Mouse (Mus musculus) adrenal gland (tissue): ENCODE data around the gene Zbtb46.

ENCODE experiments used
- intact Hi-C: fragments of 180-260 bp; cut with DNase I; formaldehyde crosslinking; loops from one replicate; pipeline ENCODE4 v1.15.1; 2025

The Zbtb46 gene

DNA sequence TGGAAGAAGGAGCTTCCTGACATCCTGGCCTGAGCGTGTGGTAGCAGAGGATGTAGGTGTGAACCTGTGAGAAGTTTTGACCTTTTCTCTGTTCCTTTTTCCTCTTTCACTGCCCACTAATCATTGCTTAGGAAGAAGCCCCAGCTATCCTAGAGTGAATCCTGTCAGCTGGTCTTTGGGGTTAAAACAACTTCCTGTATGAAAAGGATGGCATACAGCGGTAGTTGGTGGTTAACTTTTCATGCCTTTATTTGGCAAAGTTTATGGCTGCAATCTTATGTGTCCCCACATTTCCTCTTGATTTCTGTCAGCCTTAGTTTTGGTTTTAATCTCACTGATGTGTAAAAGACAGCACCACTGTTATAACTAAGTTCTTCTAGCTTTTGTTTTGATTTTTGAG lies 82.0 kb downstream of the Zbtb46 start:
- intact Hi-C loops: no loop called here

DNA sequence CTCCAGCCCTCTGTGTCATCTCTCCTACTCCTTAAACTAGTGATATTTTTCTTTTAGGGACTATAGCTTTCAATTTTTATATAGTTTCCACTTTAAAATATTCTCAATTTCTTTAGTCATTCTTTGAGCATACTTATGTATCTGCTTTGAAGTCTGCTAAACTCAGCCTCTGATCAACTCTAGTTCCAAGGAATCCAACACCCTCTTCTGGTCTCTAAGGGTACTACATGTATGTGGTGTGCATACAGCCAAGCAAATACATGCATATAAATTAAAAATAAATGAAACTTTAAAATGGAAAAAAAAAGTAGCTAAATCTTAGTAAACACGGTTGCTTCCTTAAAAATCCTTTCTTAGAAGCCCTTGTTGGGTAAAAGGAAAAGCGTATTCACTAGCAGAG lies 83.4 kb downstream of the Zbtb46 start:
- intact Hi-C loops: no loop called here

DNA sequence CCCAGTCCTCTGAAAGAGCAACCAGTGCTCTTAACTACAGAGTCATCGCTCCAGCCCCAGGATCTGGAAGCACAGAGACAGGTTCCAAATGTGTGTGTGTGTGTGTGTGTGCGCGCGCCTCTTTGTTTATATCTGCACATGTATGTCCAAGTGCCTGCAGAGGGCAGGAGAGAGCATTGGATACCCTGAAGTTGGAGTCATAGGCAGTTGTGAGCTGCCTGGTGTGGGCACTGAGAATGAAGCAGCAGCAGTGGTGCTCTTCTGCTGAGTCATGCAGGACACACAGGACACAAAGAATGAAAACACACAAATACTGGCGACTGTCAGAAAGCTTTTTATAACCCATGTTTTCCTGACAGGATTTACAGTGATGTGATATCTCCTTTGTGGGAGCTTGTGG lies 89.2 kb downstream of the Zbtb46 start:
- intact Hi-C loops: no loop called here

DNA sequence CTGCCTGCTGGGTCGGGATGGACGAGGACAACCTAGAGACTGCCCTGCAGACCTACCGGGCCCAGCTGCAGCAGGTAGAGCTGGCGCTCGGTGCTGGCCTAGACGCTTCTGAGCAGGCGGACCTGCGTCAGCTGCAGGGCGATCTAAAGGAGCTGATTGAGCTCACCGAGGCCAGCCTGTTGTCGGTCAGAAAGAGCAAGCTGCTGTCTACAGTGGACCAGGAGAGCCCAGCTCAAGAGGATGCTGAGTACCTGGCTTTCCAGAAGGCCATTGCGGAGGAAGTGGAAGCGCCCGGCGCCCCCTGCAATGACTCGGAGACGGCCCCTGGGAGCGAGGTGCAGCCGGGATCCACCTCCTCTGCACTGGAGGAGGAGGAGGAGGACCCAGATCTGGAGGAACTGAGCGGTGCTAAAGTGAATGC lies 93.6 kb downstream of the Zbtb46 start:
- intact Hi-C loops: no loop called here

DNA sequence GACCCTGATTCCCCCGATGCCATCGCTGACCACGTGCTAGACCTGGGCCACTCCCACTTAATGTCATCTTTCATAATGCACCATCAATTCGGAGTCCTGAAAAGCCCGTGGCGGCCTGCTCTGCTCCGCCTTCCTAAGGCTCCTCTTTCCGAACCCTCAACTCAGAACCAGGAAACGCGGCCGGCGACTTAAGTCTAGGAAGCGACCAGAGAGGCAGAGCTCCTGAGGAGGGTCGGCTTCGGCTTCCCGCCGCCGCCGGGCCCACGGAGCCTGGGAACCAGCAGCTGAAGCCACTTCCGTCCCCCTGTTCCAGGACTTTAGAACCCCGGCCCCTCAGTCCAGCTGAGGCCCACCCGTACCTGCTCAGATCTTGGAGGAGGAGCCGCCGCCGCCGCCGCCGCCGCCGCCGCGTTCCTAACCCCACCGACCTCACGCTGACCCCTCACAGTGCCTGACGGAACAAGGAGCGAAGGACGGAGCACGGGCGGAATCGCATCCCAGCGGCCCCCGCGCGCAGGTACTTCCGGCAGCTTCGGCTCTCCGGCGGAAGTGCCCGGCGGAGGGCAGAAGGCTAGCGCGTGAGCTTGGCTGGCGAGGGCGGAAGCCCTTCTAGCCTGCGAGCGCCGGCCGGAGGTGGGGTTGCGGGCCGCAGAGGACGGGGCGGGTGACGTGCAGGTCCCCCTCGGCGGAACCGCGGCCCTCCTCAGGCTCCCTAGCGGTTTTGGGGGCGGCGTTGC lies 94.2 kb downstream of the Zbtb46 start, which contains the start of the genes Zgpat and Arfrp1:
TSS of gene Zgpat (plus strand) at position 69 of the 737 bp plus-strand sequence.
TSS of gene Arfrp1 (minus strand) at position 545 of the 737 bp plus-strand sequence.
- intact Hi-C loops: no loop called here

DNA sequence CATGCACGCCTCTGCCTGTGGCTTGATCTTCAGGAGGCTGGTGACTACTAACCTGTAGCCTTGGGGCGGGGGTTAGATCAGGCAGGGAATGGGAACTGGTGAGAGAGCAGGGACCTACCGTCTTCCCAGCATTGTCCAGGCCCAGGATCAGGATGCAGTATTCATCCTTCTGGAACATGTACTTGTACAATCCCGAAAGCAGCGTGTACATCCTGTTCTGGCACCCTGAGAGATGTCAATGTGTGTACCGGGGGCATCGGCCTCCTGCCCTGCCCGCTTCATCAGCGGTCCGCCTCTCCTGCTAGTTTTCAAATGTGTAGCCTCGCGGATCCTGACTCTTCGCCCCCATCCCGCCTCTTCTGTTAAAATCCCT lies 94.8 kb downstream of the Zbtb46 start:
- intact Hi-C loops: no loop called here

DNA sequence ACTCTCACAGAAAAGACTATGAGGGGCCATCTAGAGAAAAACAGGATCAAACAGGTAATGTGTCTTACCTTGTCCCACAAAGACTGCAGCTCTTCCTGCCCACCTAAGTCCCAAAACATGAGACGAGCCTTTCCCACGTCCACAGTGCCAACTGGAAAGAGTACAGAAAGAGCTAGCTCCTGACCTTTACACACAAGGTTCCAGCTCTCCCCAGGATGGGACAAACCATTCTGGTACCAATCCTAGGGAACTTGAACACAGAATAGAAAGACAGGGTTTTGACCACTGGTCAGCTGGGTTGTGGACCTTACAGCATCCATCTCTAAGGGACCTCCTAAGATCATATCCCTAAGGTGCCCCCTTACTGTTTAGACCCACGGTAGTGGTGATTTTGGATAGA lies 95.3 kb downstream of the Zbtb46 start:
- intact Hi-C loops: no loop called here

DNA sequence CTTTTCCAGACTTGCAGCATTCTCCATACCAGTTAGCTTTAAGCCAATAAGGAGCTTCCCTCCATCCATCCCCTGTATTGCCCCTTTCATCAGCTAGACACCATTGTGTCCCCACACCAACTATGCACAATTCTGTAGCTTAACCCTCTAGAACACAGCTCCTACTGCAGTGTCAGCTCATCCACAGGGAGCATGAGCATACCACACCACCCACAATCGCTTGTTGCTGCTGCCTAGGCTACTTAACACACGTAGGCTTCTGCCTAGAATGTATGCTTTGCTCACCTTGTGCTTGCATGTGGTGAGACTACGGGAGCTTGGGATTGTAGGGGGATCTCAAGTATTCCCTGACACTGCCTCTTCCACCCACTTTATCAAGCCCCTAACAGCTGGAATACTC lies 102.4 kb downstream of the Zbtb46 start:
- intact Hi-C loops: no loop called here

DNA sequence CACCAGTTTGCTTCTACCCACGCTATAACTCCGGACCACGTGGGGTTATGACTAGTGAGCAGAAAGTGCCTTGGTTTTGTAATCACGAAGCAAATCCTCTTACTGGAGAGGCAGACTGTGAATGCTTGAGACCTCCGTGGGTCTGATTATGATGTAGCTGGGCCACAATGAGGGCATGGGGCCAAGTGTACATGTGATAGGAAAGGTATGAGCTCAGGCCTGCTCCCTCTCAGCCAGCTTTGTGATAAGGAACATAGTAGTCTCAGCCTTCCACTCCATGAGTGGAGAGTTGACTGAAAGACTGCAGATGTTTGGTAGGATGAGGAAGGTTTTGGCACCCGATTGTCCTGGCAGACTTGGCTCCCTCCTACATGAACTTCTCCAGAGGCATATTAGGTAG lies 116.5 kb downstream of the Zbtb46 start:
- intact Hi-C loops: no loop called here

DNA sequence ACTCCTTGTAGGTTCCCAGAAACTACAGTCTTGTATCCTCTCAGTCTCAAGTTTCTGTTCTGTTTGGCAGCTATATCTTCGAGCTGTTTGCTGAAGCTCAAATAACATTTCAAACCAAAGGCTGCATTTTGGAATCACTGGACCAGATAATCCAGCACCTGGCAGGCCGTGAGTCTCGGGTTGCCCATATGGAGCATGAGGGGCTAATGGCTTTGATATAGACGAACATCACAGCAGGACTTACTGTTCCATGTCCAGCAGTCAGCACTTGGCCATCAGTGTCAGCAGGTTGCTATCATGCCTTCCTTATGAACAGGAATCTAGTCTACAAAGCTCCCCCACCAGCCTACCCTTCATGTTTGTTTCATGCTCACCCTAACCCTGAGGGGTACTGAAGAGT lies 118.8 kb downstream of the Zbtb46 start:
- intact Hi-C loops: no loop called here
